29 mouse cellular contexts compared by ENCODE assay signal in the genomic region with DNA sequence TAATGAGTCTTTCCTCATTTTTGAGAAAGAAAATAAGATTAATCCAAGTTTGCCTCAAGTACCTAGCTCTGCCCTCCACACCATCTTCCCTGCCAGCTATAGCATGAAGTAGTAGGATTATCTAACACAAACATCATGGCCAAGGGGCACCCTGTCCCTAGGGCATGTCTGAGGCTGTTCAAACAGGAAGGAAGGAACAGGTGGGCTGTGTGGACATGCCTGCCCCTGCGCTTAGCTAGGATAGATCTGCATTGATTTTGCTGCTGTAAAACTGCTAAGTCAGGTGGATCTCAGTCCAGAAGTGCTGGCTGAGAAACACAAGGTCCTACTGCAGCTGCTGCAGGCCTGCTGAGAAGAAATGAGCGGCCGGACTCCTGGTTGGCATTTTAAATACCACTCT.
A peak's percentile ranks its signal among the peaks of the same experiment; 100 is the strongest.
DNase-seq lines count a peak whose midpoint lies in the region; ATAC-seq and TF ChIP-seq lines count a peak whose summit lies in the region.
"Had no signal": no experiment of that assay in that cellular context is flagged by ENCODE, and none has a peak within 500 bp of the region (broad histone marks: within the 10 kb centered on the region; RNA-seq: fewer than 3 reads in every experiment).

No protein-coding gene starts in this region.

- no peaks in the 10 kb centered on the region for H3K36me3 ChIP-seq in heart, embryonic 10.5 days
- no peaks in the 10 kb centered on the region for H3K36me3 ChIP-seq in lung, embryonic 14.5 days (ENCODE audit: insufficient read depth)
- H3K36me3 ChIP-seq: heart, embryonic 15.5 days; hindbrain, embryonic 10.5 days; intestine, embryonic 15.5 days; limb, embryonic 10.5 days; neural tube, embryonic 12.5 days; stomach, embryonic 15.5 days had no signal

- no peak overlapping the region for H3K9ac ChIP-seq in lung, embryonic 14.5 days
- H3K9ac ChIP-seq: embryonic facial prominence, embryonic 15.5 days; heart, embryonic 15.5 days; intestine, embryonic 15.5 days; neural tube, embryonic 12.5 days; stomach, embryonic 15.5 days had no signal

- no peak for TF ChIP-seq CTCF in lung, embryonic 14.5 days (IDR thresholded peaks at IDR 0.05; ENCODE audit: low read depth)

- no peak overlapping the region for H3K4me3 ChIP-seq in heart, embryonic 10.5 days
- no peak overlapping the region for H3K4me3 ChIP-seq in lung, embryonic 14.5 days (ENCODE audit: low read depth, low read length)
- H3K4me3 ChIP-seq: embryonic facial prominence, embryonic 15.5 days; heart, embryonic 15.5 days; hindbrain, embryonic 10.5 days; intestine, embryonic 15.5 days; layer of hippocampus, adult 2 months; limb, embryonic 10.5 days; megakaryocyte, embryonic 14.5 days; neural tube, embryonic 12.5 days; stomach, embryonic 15.5 days had no signal

- no peak for DNase-seq in heart, embryonic 10.5 days (ENCODE audit: low spot score)
- no peak for DNase-seq in heart, postnatal 4 days
- no peak for DNase-seq in lung, embryonic 14.5 days
- no peak for DNase-seq in lung, postnatal 25 days (ENCODE audit: low spot score)
- peak; percentile 24 for DNase-seq in urinary bladder, adult 2 months (ENCODE audit: low spot score)
- DNase-seq in urinary bladder, postnatal 4 days (ENCODE audit: low spot score in 2 of 2) = no peak
- no peak for DNase-seq in spleen, postnatal 36 days (ENCODE audit: low spot score in 2 of 2)
- no peak for DNase-seq in yolk sac, embryonic 10.5 days (ENCODE audit: low spot score)
- DNase-seq: adrenal gland, postnatal 14 days; cerebellum, adult 9-10 months; kidney, adult 8-10 months; kidney, postnatal 25 days; liver; midbrain, embryonic 14.5 days; retina, postnatal 1 day; right cerebral cortex, postnatal 25 days; spleen, adult 18-20 months; thymus, adult 2 months had no signal

- ATAC-seq in lung, embryonic 14.5 days (ENCODE audit: insufficient read depth) = no peak
- ATAC-seq: forebrain, embryonic 14.5 days; hindbrain, embryonic 16.5 days; intestine, embryonic 15.5 days had no signal

- peaks cover 34% of the 10 kb centered on the region for H3K4me1 ChIP-seq in heart, embryonic 10.5 days
- H3K4me1 ChIP-seq in lung, embryonic 14.5 days (ENCODE audit: insufficient read depth) = peaks cover 14% of the 10 kb centered on the region
- H3K4me1 ChIP-seq: hindbrain, embryonic 10.5 days; limb, embryonic 10.5 days; neural tube, embryonic 12.5 days had no signal

- H3K9me3 ChIP-seq in heart, embryonic 10.5 days = no peaks in the 10 kb centered on the region
- H3K9me3 ChIP-seq in lung, embryonic 14.5 days (ENCODE audit: low read depth, low read length) = no peaks in the 10 kb centered on the region
- H3K9me3 ChIP-seq: embryonic facial prominence, embryonic 15.5 days; heart, embryonic 15.5 days; hindbrain, embryonic 10.5 days; intestine, embryonic 15.5 days; limb, embryonic 10.5 days; megakaryocyte, embryonic 14.5 days; neural tube, embryonic 12.5 days; stomach, embryonic 15.5 days had no signal

- H3K4me2 ChIP-seq in lung, embryonic 14.5 days = no peak overlapping the region
- H3K4me2 ChIP-seq: embryonic facial prominence, embryonic 15.5 days; heart, embryonic 15.5 days; intestine, embryonic 15.5 days; neural tube, embryonic 12.5 days; stomach, embryonic 15.5 days had no signal

- H3K27ac ChIP-seq in heart, embryonic 10.5 days = peak overlapping the region; percentile 59; the same call in 1 of the 2 replicates
- peak overlapping the region; percentile 61; the same call in 1 of the 2 replicates for H3K27ac ChIP-seq in lung, embryonic 14.5 days (ENCODE audit: low read depth)
- H3K27ac ChIP-seq: embryonic facial prominence, embryonic 15.5 days; heart, embryonic 15.5 days; hindbrain, embryonic 10.5 days; intestine, embryonic 15.5 days; layer of hippocampus, adult 2 months; limb, embryonic 10.5 days; neural tube, embryonic 12.5 days; stomach, embryonic 15.5 days had no signal

- no peaks in the 10 kb centered on the region for H3K27me3 ChIP-seq in heart, embryonic 10.5 days (ENCODE audit: insufficient read depth, poor library complexity, severe bottlenecking)
- H3K27me3 ChIP-seq in lung, embryonic 14.5 days (ENCODE audit: insufficient read depth, low read length) = no peaks in the 10 kb centered on the region
- H3K27me3 ChIP-seq: embryonic facial prominence, embryonic 15.5 days; heart, embryonic 15.5 days; intestine, embryonic 15.5 days; megakaryocyte, embryonic 14.5 days; neural tube, embryonic 12.5 days; stomach, embryonic 15.5 days had no signal

- WGBS in heart, embryonic 10.5 days = 87% methylated on average over 3 of the region's 3 CpGs
- 77% methylated on average over 3 of the region's 3 CpGs for WGBS in lung, embryonic 14.5 days
